Mouse (Mus musculus): Measurements from ENCODE around the gene Cdc42bpa.

GRCm38 (mm10) chr1:180208370-180208769 lies 248.1 kb downstream of the Cdc42bpa start:
- TF ChIP-seq CTCF (conservative IDR thresholded peaks at IDR 0.05; ENCODE audit: low read length): no peak
- no peak for TF ChIP-seq NANOG (IDR thresholded peaks at IDR 0.05; ENCODE audit: borderline replicate concordance, low read length)
- no peak for TF ChIP-seq POU5F1 (IDR thresholded peaks at IDR 0.05; ENCODE audit: borderline replicate concordance, low read length)
